Mouse (Mus musculus): ENCODE data around the gene Slc25a21. TPM values are rescaled to one million over a fixed set of nuclear protein-coding genes. Genes with fewer than 3 reads are reported as not detected.

The Slc25a21 gene
- polyA plus RNA-seq, 1 experiment = 0.54 TPM

DNA sequence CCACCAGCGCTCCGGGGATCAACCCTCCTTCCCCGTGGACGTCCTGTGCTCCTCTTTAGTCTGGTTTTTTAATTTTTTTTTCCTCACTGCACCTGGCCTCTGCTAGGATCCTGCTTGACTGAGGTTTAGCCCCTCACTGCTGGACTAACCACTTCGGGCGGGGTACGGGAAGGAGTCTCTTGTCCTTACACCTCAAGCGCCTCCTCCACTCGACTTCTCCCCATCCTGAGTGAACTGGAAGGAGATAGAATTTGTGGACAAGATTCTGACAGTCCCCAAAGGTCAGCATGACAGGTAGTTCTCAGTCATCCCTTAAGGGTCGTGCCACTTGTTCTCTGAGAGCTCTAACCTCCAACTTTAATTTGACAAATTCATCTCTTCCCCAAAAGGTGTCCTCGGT lies 502.3 kb downstream of the Slc25a21 start:
- DNase-seq (ENCODE audit: extremely low spot score in 1 of 2, low spot score in 1 of 2) = no peak

DNA sequence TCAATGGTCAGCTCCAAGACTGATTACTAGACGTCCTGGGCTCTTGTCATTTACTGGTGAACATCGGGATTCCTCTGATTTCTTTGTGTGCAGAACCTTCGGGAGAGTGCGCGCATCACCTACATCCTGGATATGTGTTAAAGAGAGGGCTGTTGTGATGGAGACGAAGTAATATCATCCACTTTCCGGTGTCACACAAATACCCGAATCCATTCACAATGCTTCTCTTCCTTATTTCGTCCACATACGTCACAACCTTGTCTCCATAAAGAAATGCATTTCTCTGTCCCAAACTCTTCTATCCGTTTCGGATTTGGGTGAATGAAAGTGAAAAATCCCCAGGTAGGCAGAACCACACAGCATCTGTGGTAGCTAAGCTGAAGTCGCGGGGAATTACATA lies 502.9 kb downstream of the Slc25a21 start:
- DNase-seq (ENCODE audit: extremely low spot score in 1 of 2, low spot score in 1 of 2) = no peak

DNA sequence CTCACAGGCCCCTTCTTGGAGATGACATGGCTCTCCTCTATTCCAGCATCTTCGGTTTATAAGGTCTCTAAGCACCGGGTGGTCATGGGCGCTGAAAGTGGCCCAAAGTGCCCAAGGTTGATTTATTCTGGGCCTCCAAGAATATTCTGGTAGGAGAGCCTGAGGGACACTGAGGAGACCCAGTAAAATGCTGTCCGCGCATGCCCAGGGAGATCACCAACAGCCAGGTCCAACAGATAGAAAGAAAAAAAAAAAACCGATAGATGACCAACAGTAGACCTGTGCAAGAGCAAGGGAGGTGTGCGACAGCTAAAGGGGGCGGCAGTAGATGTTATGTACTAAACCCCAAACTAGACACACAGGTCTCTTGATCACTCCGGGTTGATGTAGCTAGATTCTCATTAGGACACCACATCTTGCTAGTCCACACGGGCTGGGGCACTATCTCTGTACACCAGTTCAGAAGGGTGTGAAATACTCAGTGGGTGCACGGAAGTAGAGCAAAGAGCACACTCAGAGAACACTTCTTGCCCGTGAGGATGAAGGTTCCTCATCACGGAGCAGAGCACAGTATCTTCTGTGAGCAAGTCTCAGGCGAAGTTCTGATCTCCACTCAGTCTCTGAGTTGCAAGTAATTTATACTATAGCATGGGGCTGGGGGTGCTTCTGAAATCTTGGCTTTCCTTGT lies 503.7 kb downstream of the Slc25a21 start:
- DNase-seq (ENCODE audit: extremely low spot score in 1 of 2, low spot score in 1 of 2) = no peak

DNA sequence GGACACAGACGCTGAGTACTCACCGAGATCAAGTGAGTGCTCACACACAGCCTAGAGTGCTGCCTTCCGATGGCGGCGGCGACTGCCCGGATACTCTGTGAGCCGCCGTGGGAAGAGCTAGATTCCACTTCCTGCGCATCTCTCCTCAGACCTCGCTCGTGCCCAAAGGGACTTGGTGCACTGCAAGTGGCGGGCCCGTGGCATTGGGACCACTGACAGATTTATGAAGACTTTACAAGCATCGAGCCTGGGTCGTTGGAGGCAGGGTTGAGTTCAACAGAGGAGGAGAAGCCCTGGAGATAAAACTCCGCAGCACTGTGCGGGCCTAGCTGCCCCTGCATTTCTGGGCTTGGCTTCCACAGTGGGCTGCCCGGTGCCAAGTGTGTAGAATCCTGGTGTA lies 504.7 kb downstream of the Slc25a21 start:
- no peak for DNase-seq (ENCODE audit: extremely low spot score in 1 of 2, low spot score in 1 of 2)

DNA sequence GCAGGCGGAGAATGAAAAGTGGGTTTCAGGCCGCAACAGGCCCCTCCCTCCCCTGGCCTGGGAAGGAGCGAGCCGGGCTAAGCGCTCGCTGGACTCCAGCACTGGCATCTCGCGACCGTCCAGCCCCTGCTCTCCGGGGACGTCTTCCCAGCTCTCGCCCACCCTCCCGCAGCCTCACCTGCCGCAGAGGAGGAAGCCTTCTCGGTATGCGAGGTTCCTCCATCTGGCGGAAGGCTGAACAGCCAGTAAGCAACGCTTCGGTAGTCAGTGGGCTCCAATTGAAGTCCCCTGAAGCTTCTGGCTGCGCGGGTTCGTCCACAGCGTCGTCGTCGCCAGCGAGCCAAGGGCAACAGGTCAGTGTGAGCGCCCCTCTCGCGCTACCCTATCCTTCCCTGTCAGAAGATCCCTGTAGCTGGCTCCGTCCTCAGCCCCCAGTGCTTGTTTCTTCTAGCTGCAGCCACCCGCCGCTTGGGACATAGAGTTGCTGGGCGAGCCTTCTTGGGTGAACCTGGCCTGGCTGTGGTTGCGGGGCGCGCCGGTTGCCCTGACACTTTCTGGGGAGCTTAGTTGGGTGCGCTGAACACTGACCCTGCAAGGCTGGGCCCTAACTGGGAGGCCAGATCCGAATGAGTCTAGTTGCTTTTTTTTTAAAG lies 505.7 kb downstream of the Slc25a21 start, which contains the start of gene Pax9:
Gene Pax9, plus strand, starts transcription at position 341 of the 653 bp plus-strand sequence.
- DNase-seq (ENCODE audit: extremely low spot score in 1 of 2, low spot score in 1 of 2) = no peak

DNA sequence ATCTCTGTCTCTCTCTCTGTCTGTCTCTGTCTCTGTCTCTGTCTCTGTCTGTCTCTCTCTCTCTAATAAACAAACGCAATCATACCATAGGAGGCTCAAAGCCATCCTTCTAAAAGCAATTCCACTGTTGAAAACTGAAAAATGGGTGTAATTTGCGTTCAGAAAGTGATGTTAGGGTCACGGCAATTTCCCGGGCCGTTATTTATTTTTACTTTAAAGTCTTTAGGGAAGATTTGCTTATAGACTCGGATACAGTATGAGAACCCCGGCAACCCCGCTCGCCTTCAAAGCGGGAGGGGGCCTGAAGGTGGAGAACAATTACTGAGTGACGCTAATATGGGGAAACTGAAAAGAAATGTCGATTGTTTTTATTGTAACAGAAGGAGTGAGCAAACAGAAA lies 506.3 kb downstream of the Slc25a21 start:
- no peak for DNase-seq (ENCODE audit: extremely low spot score in 1 of 2, low spot score in 1 of 2)

DNA sequence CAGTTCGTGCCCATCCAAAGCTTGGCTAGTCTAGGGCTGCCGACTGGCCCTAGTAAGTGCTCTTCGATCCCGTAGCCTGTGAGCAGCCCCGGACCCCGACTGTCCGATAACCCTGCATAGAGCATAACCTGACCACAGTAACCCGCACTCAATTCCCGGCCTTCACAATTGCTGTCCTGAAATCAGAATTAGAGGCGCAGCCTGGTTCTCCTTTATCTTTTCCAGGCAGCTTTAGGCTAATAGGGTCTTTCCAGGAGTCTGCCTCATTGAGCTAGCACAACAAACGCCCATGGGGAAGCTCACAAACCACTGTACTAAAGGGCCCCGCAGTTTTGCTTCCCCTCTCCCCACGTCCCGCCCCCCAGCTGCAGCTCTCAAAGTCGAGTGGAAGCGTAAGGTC lies 506.9 kb downstream of the Slc25a21 start:
- DNase-seq (ENCODE audit: extremely low spot score in 1 of 2, low spot score in 1 of 2) = no peak

DNA sequence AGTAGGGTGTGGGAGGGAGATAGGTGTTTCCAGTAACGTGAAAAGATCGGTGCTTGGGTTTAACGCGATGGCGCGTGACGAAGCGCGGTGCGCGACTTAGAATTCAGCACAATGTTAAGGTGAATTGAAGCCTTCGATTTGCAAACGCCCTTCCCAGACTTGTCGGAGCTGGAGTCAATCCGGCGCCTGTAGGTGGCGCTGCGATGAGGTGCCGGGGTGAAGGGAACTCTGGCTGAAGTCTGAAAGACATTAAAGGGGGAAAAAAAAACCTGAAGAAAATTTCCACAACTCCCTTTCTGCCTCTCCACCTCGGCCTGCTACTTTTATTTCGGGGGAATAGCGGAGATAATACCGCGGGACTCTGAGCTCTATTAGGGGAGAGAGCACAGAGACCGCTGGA lies 507.5 kb downstream of the Slc25a21 start:
- no peak for DNase-seq (ENCODE audit: extremely low spot score in 1 of 2, low spot score in 1 of 2)

DNA sequence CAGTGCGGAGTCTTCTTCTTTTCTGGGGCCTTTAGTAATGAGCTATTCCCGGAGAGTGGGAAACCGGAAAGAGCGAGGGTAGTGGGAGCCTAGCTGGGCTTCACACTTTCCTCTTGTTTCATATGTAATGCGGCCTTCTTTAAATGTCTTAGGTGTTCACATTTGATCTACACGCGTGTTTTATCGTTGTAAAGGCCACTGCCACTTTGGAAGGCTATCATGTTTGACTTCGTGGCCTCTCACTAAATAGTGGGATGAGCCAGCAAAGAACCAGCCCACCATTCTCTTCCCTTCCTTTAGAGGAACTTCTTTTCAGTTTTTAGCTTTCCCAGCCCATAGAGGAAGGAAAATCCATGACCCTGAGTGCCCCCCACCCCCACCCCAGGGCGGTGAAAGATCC lies 507.9 kb downstream of the Slc25a21 start:
- DNase-seq (ENCODE audit: extremely low spot score in 1 of 2, low spot score in 1 of 2) = no peak

DNA sequence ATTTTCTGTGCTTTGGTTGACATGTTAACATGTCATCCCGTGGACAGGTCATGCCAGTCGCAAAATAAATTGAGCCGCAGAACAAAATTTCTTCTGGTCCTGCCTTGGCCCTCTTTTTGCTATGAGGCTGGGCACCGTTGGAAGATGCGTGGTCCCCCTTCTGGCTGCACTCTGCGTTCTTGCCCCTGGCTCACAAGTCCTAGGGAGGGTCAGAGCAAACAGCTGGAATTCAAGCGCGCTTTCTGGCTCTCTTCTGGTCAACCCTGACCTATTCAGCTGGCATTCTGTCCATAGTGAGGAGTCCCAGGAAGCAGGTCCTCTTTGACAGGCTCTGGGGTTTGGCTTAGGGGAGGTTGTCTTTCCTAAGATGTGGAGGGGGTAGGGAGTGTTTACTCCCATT lies 508.4 kb downstream of the Slc25a21 start:
- DNase-seq (ENCODE audit: extremely low spot score in 1 of 2, low spot score in 1 of 2) = no peak

DNA sequence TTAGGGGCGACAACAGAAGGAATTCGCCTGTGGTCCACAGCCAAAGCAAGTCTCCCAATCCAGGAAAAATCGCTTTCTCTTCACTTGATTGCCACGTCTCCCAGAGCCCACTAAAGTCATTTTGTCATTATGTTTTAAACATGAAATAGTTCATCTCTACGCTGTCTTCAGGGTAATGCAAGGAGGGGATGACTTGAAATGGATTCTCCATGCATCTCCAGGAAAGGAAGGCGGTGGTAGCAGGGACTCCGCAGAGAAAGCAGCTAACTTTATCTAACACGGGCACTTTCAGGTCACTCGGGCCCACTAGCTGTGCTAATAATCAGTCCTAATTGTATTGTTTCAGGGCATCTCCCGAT lies 508.8 kb downstream of the Slc25a21 start:
- DNase-seq (ENCODE audit: extremely low spot score in 1 of 2, low spot score in 1 of 2) = no peak

DNA sequence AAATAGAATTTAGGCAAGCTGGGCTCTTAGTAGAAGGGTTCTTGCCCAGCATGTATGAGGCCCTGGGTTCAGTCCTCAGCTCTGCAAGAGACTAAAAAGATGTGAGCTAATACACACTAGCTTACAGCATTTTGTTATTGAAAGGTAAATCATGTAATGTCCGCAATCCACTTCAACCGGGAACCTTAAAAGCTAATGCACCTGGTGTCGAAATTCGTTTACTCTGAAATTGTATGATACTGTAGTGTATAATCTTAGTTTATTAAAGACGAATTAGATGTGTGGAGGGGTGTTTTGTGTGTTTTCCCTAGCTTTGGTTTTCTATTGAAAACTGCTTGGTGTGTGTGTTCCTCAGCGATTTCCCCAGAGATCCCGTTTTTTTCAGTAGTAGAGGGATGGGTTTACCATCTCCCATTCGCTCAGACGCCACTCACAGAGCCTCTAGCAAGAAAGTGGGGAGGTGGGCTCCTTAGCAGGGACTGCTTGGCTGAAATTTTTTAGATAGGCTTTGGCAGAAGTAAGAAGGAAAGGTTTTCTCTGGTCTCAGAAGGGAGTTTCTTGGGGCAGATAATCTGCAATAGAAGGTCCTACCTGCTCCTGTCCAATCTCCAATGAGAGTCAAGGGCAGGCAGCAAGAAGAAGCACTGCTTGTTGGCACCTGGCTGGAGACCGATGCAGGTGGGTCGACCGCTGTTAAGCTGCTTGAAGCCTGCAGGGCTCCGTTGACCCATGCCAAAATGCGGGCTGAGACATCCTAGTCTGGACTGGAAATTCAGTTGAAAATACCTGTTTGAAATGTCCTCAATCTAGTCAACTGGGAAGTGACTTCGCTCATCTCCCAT lies 509.4 kb downstream of the Slc25a21 start:
- DNase-seq (ENCODE audit: extremely low spot score in 1 of 2, low spot score in 1 of 2) = no peak

DNA sequence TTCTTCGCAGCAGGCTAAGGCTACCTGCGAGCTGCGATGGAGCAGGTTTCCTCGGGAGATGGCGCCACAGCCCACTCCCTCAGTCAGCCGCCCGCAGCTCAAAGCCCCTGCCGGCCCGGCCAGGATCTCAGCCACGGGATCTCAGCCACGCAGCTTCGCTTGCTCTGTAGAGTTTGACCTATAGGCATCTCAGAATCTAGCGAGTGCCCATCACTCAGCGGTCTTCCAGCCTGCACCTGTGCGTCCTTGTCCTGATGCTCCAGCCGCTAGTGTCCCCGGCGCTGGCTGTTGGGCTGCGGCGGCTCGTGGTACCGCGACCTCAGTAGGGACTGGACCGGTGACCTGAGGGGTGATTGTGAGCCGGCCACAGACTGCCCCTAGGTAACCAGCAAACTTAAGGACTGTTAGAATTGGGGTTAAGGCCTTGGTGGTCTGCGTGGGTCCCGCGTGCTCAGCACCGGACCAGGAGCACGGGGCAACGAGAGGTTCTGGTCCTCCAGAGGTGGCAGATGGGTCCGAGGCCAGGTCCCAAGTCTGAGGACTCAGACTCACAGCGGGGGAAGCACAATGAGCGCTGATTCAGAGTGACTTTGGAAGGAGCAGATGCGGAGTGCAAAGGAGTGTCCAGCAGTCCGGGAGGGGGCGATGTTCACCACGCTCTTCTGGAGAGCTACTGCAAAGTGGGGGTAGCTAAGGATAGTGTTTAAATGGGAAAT lies 516.0 kb downstream of the Slc25a21 start:
- no peak for DNase-seq (ENCODE audit: extremely low spot score in 1 of 2, low spot score in 1 of 2)

DNA sequence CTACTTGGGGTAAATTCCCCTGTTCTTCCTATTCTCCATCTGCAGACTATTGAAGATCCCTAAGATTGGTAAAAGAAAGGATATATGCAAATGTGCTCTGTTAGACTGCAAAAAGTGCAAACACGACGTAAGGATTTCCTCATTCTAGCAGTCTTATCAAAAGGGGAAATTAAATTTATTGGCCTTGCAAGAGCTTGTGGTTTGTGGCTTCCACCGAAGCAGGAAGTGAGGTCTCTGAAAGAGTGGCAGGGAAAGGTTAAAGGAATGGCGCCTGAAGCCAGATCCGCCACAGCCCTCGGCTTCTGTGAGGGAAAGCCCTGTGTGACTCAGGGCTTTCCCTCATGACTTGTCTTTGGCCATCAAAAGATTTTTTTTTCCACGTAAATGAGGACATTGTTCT lies 519.7 kb downstream of the Slc25a21 start:
- DNase-seq (ENCODE audit: extremely low spot score in 1 of 2, low spot score in 1 of 2) = no peak

DNA sequence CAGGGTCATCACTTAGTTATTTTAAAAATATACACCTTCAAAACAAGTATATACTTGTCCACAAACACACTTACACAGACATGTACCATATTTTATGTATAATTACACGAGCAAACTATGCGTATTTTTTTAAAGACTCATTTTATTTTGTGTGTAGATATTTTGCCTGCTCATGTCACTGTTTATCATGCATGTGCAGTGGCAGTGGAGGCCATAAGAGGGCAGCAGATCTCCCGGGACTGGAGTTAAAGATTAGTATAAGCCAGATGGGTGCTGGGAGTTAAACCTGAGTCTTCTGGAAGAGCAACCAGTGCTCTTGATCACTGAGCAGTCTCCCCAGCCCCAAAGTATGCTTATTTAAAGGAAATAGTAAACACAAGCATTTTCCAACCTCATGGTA lies 522.5 kb downstream of the Slc25a21 start:
- DNase-seq (ENCODE audit: extremely low spot score in 1 of 2, low spot score in 1 of 2) = no peak

DNA sequence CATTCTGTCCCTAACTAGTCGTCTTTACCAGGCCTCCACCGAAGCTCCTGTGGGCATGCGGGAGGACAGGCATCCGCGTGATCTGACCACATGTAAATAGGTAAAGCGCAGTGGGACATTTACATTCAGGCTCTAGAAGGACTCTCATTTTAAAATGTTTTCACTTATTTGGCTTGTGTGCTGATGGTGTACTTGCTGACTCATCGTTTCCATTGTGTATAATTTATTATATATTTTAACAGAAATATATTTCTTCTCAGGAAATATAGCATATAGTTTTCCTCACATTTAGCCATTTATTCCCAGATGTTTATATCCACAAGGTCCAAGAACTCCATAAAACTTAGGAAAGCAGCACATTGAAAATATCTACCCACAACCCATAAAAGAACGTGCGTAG lies 526.5 kb downstream of the Slc25a21 start:
- no peak for DNase-seq (ENCODE audit: extremely low spot score in 1 of 2, low spot score in 1 of 2)

DNA sequence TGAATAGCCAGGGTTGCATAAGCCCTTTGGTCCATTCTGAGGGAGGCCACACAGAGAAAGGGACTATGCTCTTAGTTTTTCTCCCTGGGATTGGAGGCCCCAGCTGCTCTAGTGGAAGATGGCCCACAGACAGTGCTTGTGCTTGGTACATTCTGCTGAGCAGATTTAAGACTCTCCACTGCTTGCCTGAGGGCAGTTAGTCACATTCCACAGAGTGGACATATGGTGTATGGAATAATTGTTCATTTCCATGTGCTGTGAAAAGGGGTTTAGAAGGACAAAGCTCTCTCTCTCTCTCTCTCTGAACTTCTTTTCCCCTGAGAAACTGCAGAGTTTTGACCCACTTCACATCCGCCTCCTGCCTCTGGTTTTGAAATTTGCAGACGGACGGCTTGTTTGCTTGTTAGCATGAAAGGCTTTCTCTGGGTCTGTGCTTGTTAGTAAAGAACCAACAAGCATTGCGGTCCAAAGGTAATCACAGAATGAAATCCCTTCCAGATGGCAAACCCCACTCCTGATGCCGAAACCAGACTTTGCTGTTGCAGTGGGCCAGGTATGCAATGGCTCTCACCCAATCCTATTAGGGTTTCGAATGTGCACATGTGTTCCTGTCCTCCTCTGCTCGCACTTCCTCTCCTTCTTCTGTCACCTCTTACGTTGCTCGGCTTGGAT lies 527.7 kb downstream of the Slc25a21 start:
- DNase-seq (ENCODE audit: extremely low spot score in 1 of 2, low spot score in 1 of 2) = no peak
